Mouse (Mus musculus) neural tube, embryonic 11.5 days (tissue): ENCODE data around the gene Foxk1. TPM values are rescaled to one million over a fixed set of nuclear protein-coding genes. Genes with fewer than 3 reads are reported as not detected.

Source experiments
- ATAC-seq: fragments of 200-750 bp; cut with Nextera tagmentation; 2 replicates; pipeline ENCODE4 v1.8.0; 2017; ENCODE audit warnings: moderate number of reproducible peaks, mild to moderate bottlenecking, moderate TSS enrichment, moderate library complexity; ENCODE audit not compliant: insufficient read depth, low FRiP score, low TSS enrichment
- DNase-seq: peaks from one replicate; pipeline ENCODE4 v3.0.0-alpha.2; 2015; ENCODE audit warnings: low spot score
- H3K27ac ChIP-seq: fragments of 300-500 bp; sonication (generic); 2 replicates; pipeline ENCODE4 v1.5.1; 2014; ENCODE audit warnings: low read depth, mild to moderate bottlenecking, low read length
- H3K27me3 ChIP-seq: fragments of 300-500 bp; sonication (generic); 2 replicates; pipeline ENCODE4 v1.6.1; 2014; ENCODE audit warnings: mild to moderate bottlenecking, low read length, mixed read lengths; ENCODE audit not compliant: control insufficient read depth, insufficient read depth
- H3K36me3 ChIP-seq: fragments of 300-500 bp; sonication (generic); 2 replicates; pipeline ENCODE4 v1.6.1; 2014; ENCODE audit warnings: mild to moderate bottlenecking, low read length, moderate library complexity, mixed read lengths; ENCODE audit not compliant: control insufficient read depth, insufficient read depth
- H3K4me1 ChIP-seq: fragments of 300-500 bp; sonication (generic); 2 replicates; pipeline ENCODE4 v1.6.1; 2014; ENCODE audit warnings: low read length, mixed read lengths; ENCODE audit not compliant: control insufficient read depth, insufficient read depth
- H3K4me2 ChIP-seq: fragments of 300-500 bp; sonication (generic); 2 replicates; pipeline ENCODE4 v1.6.1; 2014; ENCODE audit warnings: low read depth, mild to moderate bottlenecking, moderate library complexity
- H3K4me3 ChIP-seq: fragments of 300-500 bp; sonication (generic); 2 replicates; pipeline ENCODE4 v1.5.1; 2014; ENCODE audit warnings: low read depth, low read length
- H3K9ac ChIP-seq: fragments of 300-500 bp; sonication (generic); 2 replicates; pipeline ENCODE4 v1.6.1; 2014; ENCODE audit warnings: mild to moderate bottlenecking, low read length
- H3K9me3 ChIP-seq: fragments of 300-500 bp; sonication (generic); 2 replicates; pipeline ENCODE4 v1.6.1; 2016; ENCODE audit warnings: low read length; ENCODE audit not compliant: control insufficient read depth
- WGBS: fragments of 180-500 bp; shearing (Covaris S2); extraction: QIAGEN DNeasy Blood & Tissue Kit; methylation state at CpG from one replicate; pipeline ENCODE4 v1.1.7; 2014; 5-methylcytosine and 5-hydroxymethylcytosine counted together
- polyA plus RNA-seq: library from polyadenylated mRNA; unstranded; fragments of >200 nt; fragmentation: Nextera tagmentation; extraction: Ambion mirVana; gene quantifications from 2 replicates; pipeline ENCODE4 v1.2.1, GENCODE M21; 2014

Foxk1 gene
- polyA plus RNA-seq, 1 experiment from 2014 or later, result 3.9 TPM

DNA sequence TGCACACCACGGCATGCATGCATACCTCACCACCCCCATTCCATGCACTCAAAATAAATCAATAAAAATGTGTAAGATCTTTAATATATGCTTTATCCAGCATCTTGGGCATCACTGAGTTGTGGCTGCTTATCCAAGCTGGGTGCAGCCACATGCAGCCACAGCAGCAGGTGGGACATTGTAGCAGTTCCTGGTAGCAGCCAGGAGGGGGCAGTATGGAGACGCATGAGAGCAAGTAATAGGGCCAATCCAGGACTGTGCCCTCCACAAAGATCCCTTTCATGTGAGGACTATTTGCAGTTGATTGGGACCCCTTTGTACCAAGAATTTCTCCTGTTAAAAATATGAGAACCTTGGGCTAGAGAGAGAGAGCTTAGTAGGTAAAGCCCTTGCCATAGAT is 81.2 kb downstream of the Foxk1 start:
- H3K4me1 ChIP-seq, result no peaks in the 10 kb centered on the region
- no peaks in the 10 kb centered on the region for H3K27me3 ChIP-seq
- no peak overlapping the region for H3K27ac ChIP-seq
- H3K9ac ChIP-seq, result no peak overlapping the region
- ATAC-seq, result no peak
- no peaks in the 10 kb centered on the region for H3K36me3 ChIP-seq
- no peaks in the 10 kb centered on the region for H3K9me3 ChIP-seq
- whole genome bisulfite sequencing, result 64% methylated on average over 2 of the region's 2 CpGs
- H3K4me2 ChIP-seq, result no peak overlapping the region
- DNase-seq, result no peak
- H3K4me3 ChIP-seq, result no peak overlapping the region

DNA sequence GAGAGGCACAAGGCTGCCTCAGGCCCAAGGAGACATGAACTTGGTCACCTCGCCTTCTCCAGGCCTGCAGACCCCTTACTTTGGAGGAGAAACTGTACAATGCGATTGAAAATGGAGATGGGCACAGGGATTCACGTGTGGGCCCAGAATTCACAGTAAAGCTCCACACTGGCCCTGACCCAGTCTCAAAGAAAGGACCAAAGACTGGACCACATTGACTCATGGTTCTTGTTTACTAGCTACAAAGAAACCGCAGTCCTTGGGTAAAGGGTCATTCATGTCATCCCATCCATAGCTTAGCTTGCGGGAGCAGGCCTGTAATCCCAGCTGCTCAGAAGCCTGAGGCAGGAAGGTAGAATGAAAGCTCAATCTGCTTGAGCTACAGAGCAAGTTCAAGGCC is 82.3 kb downstream of the Foxk1 start:
- Histone ChIP-seq H3K9ac (no peak overlapping the region), H3K4me2 (no peak overlapping the region), H3K27ac (no peak overlapping the region), H3K9me3 (no peaks in the 10 kb centered on the region), H3K4me3 (no peak overlapping the region), H3K4me1 (no peaks in the 10 kb centered on the region), H3K36me3 (no peaks in the 10 kb centered on the region), H3K27me3 (no peaks in the 10 kb centered on the region)
- DNase-seq, result no peak
- ATAC-seq, result no peak
- WGBS, result 92% methylated on average over 5 of the region's 5 CpGs

DNA sequence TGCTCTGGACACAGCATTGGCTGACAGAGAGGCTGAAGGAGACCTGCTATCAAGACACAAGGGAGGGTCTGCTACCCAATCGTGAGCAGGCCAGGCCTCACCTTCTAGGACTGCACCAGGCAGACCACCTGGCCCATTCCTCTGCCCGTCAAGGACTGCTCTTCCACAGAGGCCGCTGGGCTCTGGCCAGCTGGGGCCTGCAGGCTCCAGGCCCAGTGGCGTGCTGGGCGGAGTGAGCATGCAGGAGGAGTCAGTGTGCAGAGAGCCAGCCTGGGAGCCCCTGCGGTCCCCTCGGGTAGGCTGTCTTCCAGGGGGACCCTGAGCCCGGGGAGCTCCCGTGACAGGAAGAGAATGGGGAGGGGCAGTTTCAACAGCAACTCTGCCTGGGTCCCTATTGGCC is 85.4 kb downstream of the Foxk1 start:
- WGBS, result 63% methylated on average over 9 of the region's 9 CpGs
- ATAC-seq (no peak), DNase-seq (no peak)
- no peaks in the 10 kb centered on the region for H3K9me3 ChIP-seq
- no peak overlapping the region for H3K4me2 ChIP-seq
- H3K27me3 ChIP-seq, result no peaks in the 10 kb centered on the region
- H3K4me3 ChIP-seq, result no peak overlapping the region
- no peak overlapping the region; the same call in 1 of the 2 replicates for H3K9ac ChIP-seq
- H3K4me1 ChIP-seq, result no peaks in the 10 kb centered on the region
- no peak overlapping the region for H3K27ac ChIP-seq
- H3K36me3 ChIP-seq, result no peaks in the 10 kb centered on the region

DNA sequence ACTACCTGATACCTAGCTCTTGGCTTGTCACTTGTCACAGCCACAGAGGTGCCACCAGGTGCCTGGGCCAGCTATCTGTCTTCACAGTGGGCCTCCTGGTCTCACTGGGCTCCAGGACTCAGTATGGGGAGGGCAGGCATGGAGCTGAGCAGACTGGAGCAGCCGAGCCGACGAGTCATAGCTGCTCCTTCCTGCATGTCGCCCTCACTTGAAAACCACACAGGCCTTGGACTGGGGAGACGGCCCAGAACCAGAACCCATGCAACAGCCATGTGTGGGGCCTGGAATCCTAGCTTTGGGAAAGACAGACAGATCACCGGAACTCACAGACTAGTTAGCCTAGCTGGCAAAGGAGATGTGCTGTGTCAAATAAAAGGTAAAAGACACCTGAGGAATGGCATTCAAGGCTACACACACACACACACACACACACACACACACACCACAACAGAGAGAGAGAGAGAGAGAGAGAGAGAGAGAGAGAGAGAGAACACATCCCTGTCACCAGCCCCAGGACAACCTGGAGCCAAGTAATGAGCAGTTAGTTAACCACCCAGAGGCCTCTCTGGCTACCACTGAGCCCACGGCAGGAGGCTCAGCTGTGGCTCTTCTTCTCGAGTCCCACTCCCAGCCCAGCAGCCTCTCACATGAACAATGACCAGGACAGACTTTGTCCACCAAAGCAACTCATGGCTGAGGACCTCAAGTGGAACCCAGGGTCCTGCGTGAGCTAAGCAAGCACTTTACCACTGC is 88.8 kb downstream of the Foxk1 start:
- H3K27me3 ChIP-seq, result no peaks in the 10 kb centered on the region
- DNase-seq (no peak), ATAC-seq (no peak)
- H3K27ac ChIP-seq, result no peak overlapping the region
- H3K36me3 ChIP-seq, result no peaks in the 10 kb centered on the region
- no peaks in the 10 kb centered on the region for H3K4me1 ChIP-seq
- H3K9me3 ChIP-seq, result no peaks in the 10 kb centered on the region
- no peak overlapping the region for H3K9ac ChIP-seq
- H3K4me2 ChIP-seq, result no peak overlapping the region
- WGBS, result 78% methylated on average over 9 of the region's 9 CpGs
- H3K4me3 ChIP-seq, result no peak overlapping the region

DNA sequence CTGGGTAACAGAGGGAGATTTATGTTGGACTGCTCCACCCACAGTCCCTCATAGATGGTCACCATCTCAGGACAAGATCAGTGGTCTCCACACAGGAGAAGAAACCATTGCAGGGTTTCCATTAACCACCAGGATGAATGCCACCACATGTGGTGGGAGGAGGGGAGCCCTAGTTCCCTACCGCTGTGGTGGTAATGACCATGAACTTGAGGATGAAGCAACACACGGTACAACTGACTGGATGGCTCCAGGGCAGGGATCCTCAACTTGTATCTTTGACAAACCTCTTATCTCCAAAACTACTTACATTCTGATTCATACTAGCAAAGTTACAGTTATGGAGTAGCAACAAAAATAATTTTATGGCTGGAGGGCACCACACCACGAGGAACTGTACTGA is 92.0 kb downstream of the Foxk1 start:
- Histone ChIP-seq H3K4me2 (no peak overlapping the region), H3K9ac (no peak overlapping the region), H3K4me3 (no peak overlapping the region), H3K27ac (no peak overlapping the region), H3K27me3 (no peaks in the 10 kb centered on the region), H3K36me3 (no peaks in the 10 kb centered on the region), H3K4me1 (no peaks in the 10 kb centered on the region), H3K9me3 (no peaks in the 10 kb centered on the region)
- DNase-seq (no peak), ATAC-seq (no peak)
- WGBS, result 88% methylated on average over 3 of the region's 3 CpGs

DNA sequence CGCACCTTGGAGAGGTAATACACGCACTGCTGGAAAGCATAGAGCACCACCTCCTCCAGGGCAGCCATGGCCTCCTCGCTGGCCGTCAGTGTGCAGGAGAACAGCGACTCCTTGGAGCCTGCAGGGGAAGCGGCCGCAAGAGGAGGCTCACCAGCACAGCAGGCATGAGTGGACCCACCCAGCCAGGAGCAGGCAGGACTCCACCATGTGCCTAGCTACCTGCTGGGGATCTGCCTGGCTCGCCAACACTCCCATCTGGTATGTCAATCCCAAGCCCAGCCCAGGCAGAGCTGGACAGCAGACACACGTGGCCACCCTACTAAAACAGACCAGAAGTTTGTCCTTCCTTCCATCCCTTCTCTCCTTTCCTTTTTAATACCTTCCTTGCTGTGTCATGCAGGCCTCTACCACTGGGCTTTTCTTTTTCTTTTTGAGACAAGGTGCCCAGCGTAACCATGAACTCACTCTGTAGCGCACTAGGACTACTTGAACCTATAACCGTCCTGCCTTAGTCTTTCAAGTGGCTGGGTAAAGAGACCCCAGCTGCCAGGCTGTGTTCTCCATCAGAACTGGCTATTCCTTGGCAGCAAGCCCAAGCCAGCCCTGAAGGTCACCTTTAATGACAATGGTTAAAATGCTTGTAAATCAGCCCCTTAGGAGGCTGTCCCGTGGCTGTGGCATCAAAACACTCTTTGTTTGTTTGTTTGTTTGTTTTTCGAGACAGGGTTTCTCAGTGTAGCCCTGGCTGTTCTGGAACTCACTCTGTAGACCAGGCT is 94.2 kb downstream of the Foxk1 start:
- whole genome bisulfite sequencing, result 51% methylated on average over 14 of the region's 14 CpGs
- Histone ChIP-seq H3K36me3 (no peaks in the 10 kb centered on the region), H3K27me3 (no peaks in the 10 kb centered on the region), H3K9me3 (no peaks in the 10 kb centered on the region), H3K4me3 (no peak overlapping the region), H3K27ac (no peak overlapping the region), H3K4me1 (no peaks in the 10 kb centered on the region), H3K4me2 (no peak overlapping the region), H3K9ac (no peak overlapping the region)
- DNase-seq, result no peak
- ATAC-seq, result no peak

DNA sequence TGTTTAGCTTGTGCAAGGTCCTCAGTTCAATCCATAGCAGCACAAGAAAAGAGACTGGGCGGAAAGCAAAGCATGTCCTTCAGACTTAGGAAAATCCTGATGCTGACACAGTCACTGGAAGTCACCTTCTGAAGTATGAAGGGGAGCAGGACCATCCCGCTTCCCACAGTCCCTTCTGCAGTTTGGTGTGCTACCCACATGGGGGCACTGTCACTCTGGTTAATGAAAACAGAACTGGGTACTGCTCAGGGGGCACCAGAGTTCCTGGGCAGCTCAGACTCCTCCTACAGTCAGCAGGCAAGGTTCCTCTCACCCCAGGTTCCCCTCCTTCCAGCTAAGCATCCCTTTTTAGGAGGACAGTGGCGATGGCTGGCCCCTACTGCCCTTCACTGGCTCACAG is 97.7 kb downstream of the Foxk1 start:
- DNase-seq, result peak; percentile 63
- Histone ChIP-seq H3K4me3 (no peak overlapping the region), H3K4me2 (no peak overlapping the region), H3K4me1 (no peaks in the 10 kb centered on the region), H3K36me3 (no peaks in the 10 kb centered on the region), H3K9ac (no peak overlapping the region), H3K27ac (no peak overlapping the region), H3K9me3 (no peaks in the 10 kb centered on the region), H3K27me3 (no peaks in the 10 kb centered on the region)
- 38% methylated on average over 3 of the region's 3 CpGs for WGBS
- peak; percentile 45; the same call in 1 of the 2 replicates for ATAC-seq

DNA sequence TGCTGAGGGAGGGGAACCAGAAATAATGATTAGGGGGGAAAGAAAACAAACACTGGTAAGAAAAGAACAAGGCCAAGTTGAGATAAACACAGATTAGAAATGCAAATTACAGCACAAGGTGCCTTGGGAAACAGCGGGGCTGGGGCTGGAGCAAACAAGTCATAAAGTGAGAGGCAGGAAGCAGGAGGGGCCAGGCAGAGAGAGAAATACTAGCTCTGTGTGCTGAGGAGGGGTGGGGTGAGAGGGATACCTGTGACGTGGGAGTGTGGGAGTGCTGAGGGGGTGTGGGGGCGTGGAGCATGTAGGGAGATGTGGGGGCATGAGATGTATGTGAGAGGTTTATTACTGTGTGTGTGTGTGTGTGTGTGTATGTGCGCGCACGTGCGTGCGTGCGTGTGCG is 99.6 kb downstream of the Foxk1 start:
- no peak overlapping the region for H3K4me2 ChIP-seq
- 79% methylated on average over 10 of the region's 10 CpGs for WGBS
- no peaks in the 10 kb centered on the region for H3K9me3 ChIP-seq
- no peaks in the 10 kb centered on the region for H3K27me3 ChIP-seq
- no peak overlapping the region for H3K27ac ChIP-seq
- no peaks in the 10 kb centered on the region for H3K4me1 ChIP-seq
- H3K4me3 ChIP-seq, result no peak overlapping the region
- DNase-seq, result no peak
- no peak for ATAC-seq
- H3K9ac ChIP-seq, result no peak overlapping the region
- no peaks in the 10 kb centered on the region for H3K36me3 ChIP-seq

DNA sequence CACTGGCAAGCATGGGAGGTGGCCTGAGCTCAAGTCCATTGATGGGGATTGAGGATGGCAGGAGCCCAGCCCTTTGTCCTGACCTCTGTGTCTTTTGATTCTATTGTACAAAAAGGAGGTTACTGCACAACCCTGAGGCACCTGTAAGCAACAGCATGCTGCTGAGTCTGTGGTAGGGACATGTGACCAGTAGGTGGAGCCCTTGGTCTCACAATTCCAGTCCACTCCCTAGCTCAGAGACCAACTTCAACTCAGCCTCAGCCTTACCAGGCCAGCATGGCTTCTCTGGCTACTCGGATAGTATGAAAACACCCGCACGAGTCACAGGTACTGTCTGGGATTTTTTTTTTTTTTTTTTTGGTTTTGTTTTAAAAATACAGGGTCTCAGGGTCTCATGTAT is 101.1 kb downstream of the Foxk1 start:
- H3K9ac ChIP-seq, result no peak overlapping the region
- no peaks in the 10 kb centered on the region for H3K9me3 ChIP-seq
- H3K27ac ChIP-seq, result no peak overlapping the region
- no peaks in the 10 kb centered on the region for H3K27me3 ChIP-seq
- H3K36me3 ChIP-seq, result no peaks in the 10 kb centered on the region
- H3K4me2 ChIP-seq, result no peak overlapping the region
- no peaks in the 10 kb centered on the region for H3K4me1 ChIP-seq
- peak; percentile 75 for ATAC-seq
- DNase-seq, result peak; percentile 81
- no peak overlapping the region for H3K4me3 ChIP-seq
- WGBS, result 19% methylated on average over 3 of the region's 3 CpGs
